8 mouse cellular contexts compared by ENCODE assay signal in the genomic region with DNA sequence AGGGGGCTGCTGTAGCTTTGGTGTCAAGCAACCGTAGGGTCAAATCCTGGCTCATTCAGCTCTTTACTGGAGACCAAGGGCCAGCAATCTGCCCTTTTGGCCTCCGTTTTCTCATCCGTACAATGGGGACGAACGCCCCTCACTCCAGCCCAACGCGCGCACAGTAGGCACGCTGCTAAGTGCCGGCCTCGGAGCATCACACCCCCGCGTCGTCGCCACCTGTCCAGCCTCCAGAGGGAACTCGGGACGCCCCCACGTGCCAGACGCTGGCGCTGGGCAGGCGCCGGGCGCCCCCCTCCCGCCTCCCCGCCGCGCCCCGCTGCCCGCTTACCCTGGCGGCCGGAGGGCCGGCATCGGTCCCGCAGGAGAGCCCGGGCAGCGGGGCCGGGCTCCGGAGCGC. TPM values are rescaled to one million over a fixed set of nuclear protein-coding genes. Genes with fewer than 3 reads are reported as not detected.
A peak's percentile ranks its signal among the peaks of the same experiment; 100 is the strongest.
DNase-seq lines count a peak whose midpoint lies in the region; ATAC-seq lines count a peak whose summit lies in the region.

No protein-coding gene starts in this region.

- H3K27me3 ChIP-seq in neural tube, embryonic 11.5 days (ENCODE audit: control insufficient read depth, insufficient read depth, low read length), result peaks cover 76% of the 10 kb centered on the region
- peaks cover 37% of the 10 kb centered on the region for H3K27me3 ChIP-seq in intestine, embryonic 16.5 days (replicated peaks; ENCODE audit: control insufficient read depth, insufficient read depth, low read length)

- no peak for ATAC-seq in neural tube, embryonic 11.5 days (ENCODE audit: insufficient read depth, low FRiP score, low TSS enrichment)
- no peak for ATAC-seq in intestine, embryonic 16.5 days

- H3K4me2 ChIP-seq in neural tube, embryonic 11.5 days (ENCODE audit: low read depth), result peak overlapping the region; percentile 70
- peak overlapping the region; percentile 87 for H3K4me2 ChIP-seq in intestine, embryonic 16.5 days (ENCODE audit: low read depth, low read length)

- H3K4me3 ChIP-seq in neural tube, embryonic 11.5 days (ENCODE audit: low read depth, low read length), result peak overlapping the region; percentile 47
- peak overlapping the region; percentile 59 for H3K4me3 ChIP-seq in intestine, embryonic 16.5 days (ENCODE audit: low read length)

- peaks cover 49% of the 10 kb centered on the region for H3K4me1 ChIP-seq in neural tube, embryonic 11.5 days (ENCODE audit: control insufficient read depth, insufficient read depth, low read length)
- H3K4me1 ChIP-seq in intestine, embryonic 16.5 days (ENCODE audit: control insufficient read depth, insufficient read depth, low read length), result peaks cover 46% of the 10 kb centered on the region

- H3K9ac ChIP-seq in neural tube, embryonic 11.5 days (ENCODE audit: low read length), result peak overlapping the region; percentile 56
- peak overlapping the region; percentile 77 for H3K9ac ChIP-seq in intestine, embryonic 16.5 days (ENCODE audit: low read depth, low read length)

- DNase-seq in adrenal gland, postnatal 14 days, result peak; percentile 31
- DNase-seq in adrenal gland, adult 8-10 months, result no peak
- DNase-seq in neural tube, embryonic 11.5 days (ENCODE audit: low spot score), result no peak
- no peak for DNase-seq in neural tube, embryonic 10.5 days (ENCODE audit: extremely low spot score, low spot score)
- DNase-seq in right cerebral cortex, postnatal 25 days, result peak; percentile 52
- DNase-seq in cerebellum, postnatal 14 days, result no peak
- DNase-seq in frontal cortex, postnatal 14 days (ENCODE audit: low spot score in 2 of 2), result no peak

- H3K9me3 ChIP-seq in neural tube, embryonic 11.5 days (ENCODE audit: control insufficient read depth, low read length), result no peaks in the 10 kb centered on the region
- H3K9me3 ChIP-seq in intestine, embryonic 16.5 days (ENCODE audit: control insufficient read depth, low read length), result no peaks in the 10 kb centered on the region

- peak overlapping the region; percentile 62 for H3K27ac ChIP-seq in neural tube, embryonic 11.5 days (ENCODE audit: low read depth, low read length)
- peak overlapping the region; percentile 19; the same call in 1 of the 2 replicates for H3K27ac ChIP-seq in intestine, embryonic 16.5 days (ENCODE audit: low read length)

- 4% methylated on average over 36 of the region's 39 CpGs for WGBS in neural tube, embryonic 11.5 days
- WGBS in intestine, embryonic 16.5 days, result 4% methylated on average over 26 of the region's 39 CpGs

- H3K36me3 ChIP-seq in neural tube, embryonic 11.5 days (ENCODE audit: control insufficient read depth, insufficient read depth, low read length), result no peaks in the 10 kb centered on the region
- H3K36me3 ChIP-seq in intestine, embryonic 16.5 days (ENCODE audit: control insufficient read depth, insufficient read depth, low read length), result no peaks in the 10 kb centered on the region

RNA-seq across cellular contexts. Expression of a gene that starts 24.6 kb away (rescaled TPM):
- 75.9 and 85.4 TPM in 2 replicates for total RNA-seq in adrenal gland, postnatal 14 days (2021)
- total RNA-seq in adrenal gland, adult 8-10 months (2022), result 100 to 1,000 TPM; 102 to 109 (median 106) TPM
- 12.4 TPM in 2 replicates for polyA plus RNA-seq in neural tube, embryonic 11.5 days (2014; fragmentation: Nextera tagmentation; extraction: Ambion mirVana)
- polyA plus RNA-seq in intestine, embryonic 16.5 days (2015; fragmentation: Nextera tagmentation; extraction: Ambion mirVana), result 5.1 and 5.5 TPM in 2 replicates

Comparison
In these comparisons a context has a peak if more than half of its experiments do, and no peak if none do; other contexts are left out.
1. DNase-seq: peak in adrenal gland, postnatal 14 days (single experiment) and right cerebral cortex, postnatal 25 days (single experiment); none in adrenal gland, adult 8-10 months (single experiment), neural tube, embryonic 11.5 days (single experiment), neural tube, embryonic 10.5 days (single experiment), cerebellum, postnatal 14 days (0 of 2) and frontal cortex, postnatal 14 days (0 of 2).